Mouse (Mus musculus): ENCODE measurements at regions not wholly inside any gene's neighbourhood (a gene's known extent, or its start where the extent isn't known, plus 50 kb on each side); places are given as distances from the start of the nearest gene placed in this dataset.
"Not testable (repeated sequence)": the region's sequence is repeated elsewhere in the genome, so short reads cannot be mapped to it uniquely, and the experiment has no call there.

DNA sequence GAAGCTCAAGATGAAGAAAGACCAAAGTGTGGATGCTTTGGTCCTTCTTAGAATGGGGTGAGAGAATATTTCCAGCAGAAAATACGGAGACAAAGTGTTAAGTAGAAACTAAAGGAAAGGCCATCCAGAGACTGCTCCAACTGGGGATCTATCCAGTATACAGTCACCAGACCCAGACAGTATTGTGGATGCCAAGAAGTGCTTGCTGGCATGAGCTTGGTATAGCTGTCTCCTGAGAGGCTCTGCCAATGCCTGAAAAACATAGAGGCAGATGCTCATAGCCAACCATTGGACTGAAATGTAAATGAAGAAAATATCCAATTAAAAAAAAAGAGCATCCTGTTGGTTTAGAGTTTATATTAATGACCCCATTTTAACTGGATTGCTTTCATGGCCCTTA, 253.8 kb downstream of the Gm8797 start:
- H3K9me3 ChIP-seq (ENCODE audit: low read depth, low read length), result no peaks in the 10 kb centered on the region
- no peak overlapping the region for H3K9ac ChIP-seq
- H3K4me3 ChIP-seq (ENCODE audit: low read depth, low read length), result no peak overlapping the region
- no peak for TF ChIP-seq CTCF (IDR thresholded peaks at IDR 0.05; ENCODE audit: low read depth)
- no peaks in the 10 kb centered on the region for H3K4me1 ChIP-seq (ENCODE audit: insufficient read depth)
- H3K4me2 ChIP-seq, result no peak overlapping the region
- ATAC-seq (ENCODE audit: insufficient read depth) (no peak), DNase-seq (no peak)
- no peak overlapping the region for H3K27ac ChIP-seq (ENCODE audit: low read depth)
- no peaks in the 10 kb centered on the region for H3K27me3 ChIP-seq (ENCODE audit: insufficient read depth, low read length)
- 82% methylated on average over 1 of the region's 1 CpGs for WGBS
- no peaks in the 10 kb centered on the region for H3K36me3 ChIP-seq (ENCODE audit: insufficient read depth)

DNA sequence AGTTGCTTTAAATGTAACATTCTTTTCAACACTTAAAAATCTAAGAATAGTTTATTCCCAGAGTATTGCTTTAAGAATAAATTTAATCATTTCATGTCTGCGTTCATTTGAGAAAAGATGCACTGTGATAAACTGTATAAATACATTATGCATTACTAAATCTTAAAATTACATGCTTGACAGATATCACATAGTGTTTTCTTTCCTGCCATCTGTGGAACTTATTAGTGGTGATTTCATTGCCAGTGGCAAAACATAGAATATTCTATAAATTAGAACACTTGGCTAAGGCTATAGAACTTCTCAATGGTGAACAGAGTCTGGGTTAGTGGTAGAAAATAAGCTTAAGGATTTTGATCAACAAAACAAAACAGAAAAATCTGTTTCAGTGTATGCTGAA, 268.1 kb downstream of the Gm8797 start:
- DNase-seq (no peak), ATAC-seq (ENCODE audit: insufficient read depth) (no peak)
- H3K27ac ChIP-seq (ENCODE audit: low read depth), result no peak overlapping the region
- WGBS, result 67% methylated on average over 1 of the region's 1 CpGs
- no peaks in the 10 kb centered on the region for H3K9me3 ChIP-seq (ENCODE audit: low read depth, low read length)
- H3K36me3 ChIP-seq (ENCODE audit: insufficient read depth), result no peaks in the 10 kb centered on the region
- no peak overlapping the region for H3K4me2 ChIP-seq
- no peaks in the 10 kb centered on the region for H3K4me1 ChIP-seq (ENCODE audit: insufficient read depth)
- TF ChIP-seq CTCF (IDR thresholded peaks at IDR 0.05; ENCODE audit: low read depth), result no peak
- no peak overlapping the region for H3K4me3 ChIP-seq (ENCODE audit: low read depth, low read length)
- no peak overlapping the region for H3K9ac ChIP-seq
- H3K27me3 ChIP-seq (ENCODE audit: insufficient read depth, low read length), result no peaks in the 10 kb centered on the region

DNA sequence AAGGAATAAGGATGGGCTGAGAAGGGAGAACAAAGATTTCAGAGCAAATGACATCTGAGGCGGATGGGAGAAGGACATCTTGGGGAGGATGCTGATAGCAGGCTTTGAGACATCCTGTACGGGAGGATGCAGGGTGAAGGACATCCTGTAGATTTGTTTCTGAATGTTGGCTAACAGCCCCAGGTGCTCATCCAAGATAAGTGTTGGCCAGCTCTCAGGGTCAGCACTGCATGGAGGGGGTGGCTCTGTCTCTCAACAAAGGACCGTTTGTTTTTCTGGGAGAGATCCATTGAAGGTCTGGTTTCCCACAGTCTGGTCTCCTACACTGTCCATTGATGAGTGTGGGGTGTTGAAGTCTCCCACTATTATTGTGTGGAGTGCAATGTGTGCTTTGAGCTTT, 290.7 kb downstream of the Gm8797 start:
- not testable (repeated sequence) for H3K4me2 ChIP-seq; ATAC-seq (ENCODE audit: insufficient read depth); DNase-seq; H3K9me3 ChIP-seq (ENCODE audit: low read depth, low read length); H3K4me3 ChIP-seq (ENCODE audit: low read depth, low read length); H3K9ac ChIP-seq; H3K27me3 ChIP-seq (ENCODE audit: insufficient read depth, low read length); H3K4me1 ChIP-seq (ENCODE audit: insufficient read depth); H3K36me3 ChIP-seq (ENCODE audit: insufficient read depth); H3K27ac ChIP-seq (ENCODE audit: low read depth)
- WGBS, result 76% methylated on average over 3 of the region's 3 CpGs

DNA sequence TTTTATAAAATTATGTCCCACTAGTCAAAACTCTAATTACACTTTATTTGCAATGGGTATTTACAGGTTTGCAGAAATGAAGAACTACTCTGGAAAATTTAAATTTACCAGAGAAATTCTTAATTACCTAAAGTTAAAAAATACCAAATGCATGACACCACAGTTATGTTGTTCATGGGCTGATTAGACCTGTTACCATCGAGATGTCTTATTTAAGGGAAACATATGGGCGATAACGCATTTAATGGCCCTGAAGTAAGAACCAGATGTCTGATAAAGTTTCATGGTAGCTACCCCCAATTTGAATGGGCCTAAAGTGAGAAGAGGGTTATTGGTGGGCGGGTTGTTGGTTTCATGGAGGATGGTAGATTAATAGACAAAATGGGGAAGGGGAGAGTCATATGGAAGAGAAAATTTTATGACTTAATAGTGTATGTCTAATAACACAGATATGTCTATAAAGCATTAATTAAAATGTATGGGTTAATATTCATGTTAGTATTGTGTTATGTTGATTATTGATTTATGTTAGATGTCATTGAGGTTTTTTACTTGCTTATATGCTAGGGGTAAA, 299.0 kb downstream of the Gm8797 start:
- H3K36me3 ChIP-seq (ENCODE audit: insufficient read depth), result no peaks in the 10 kb centered on the region
- no peak for TF ChIP-seq CTCF (IDR thresholded peaks at IDR 0.05; ENCODE audit: low read depth)
- no peak overlapping the region for H3K4me2 ChIP-seq
- H3K9me3 ChIP-seq (ENCODE audit: low read depth, low read length), result no peaks in the 10 kb centered on the region
- DNase-seq (no peak), ATAC-seq (ENCODE audit: insufficient read depth) (no peak)
- H3K27ac ChIP-seq (ENCODE audit: low read depth), result no peak overlapping the region
- no peaks in the 10 kb centered on the region for H3K4me1 ChIP-seq (ENCODE audit: insufficient read depth)
- no peaks in the 10 kb centered on the region for H3K27me3 ChIP-seq (ENCODE audit: insufficient read depth, low read length)
- no peak overlapping the region for H3K4me3 ChIP-seq (ENCODE audit: low read depth, low read length)
- H3K9ac ChIP-seq, result no peak overlapping the region
- WGBS, result 85% methylated on average over 4 of the region's 4 CpGs

DNA sequence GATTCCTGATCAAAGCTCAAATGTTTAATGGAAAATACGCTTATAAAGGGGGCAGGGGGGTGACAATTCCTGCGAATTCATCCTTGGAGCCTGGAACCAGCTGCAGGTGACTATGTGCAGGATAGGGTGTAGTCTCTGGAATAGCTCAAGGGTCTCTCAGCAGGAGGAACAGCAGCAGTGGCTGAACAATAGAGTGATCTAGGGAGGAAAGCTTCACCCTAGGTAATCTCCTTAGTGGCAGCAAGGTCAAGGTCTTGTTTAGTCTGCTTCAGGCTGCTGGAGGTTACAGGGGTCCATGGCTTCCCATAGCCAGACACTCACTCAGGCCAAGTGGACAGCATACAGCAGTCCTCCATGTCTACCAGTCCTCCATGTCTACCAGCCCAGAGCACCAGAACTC, 301.3 kb downstream of the Gm8797 start:
- Histone ChIP-seq H3K4me2 (no peak overlapping the region), H3K27ac (ENCODE audit: low read depth) (no peak overlapping the region), H3K4me3 (ENCODE audit: low read depth, low read length) (no peak overlapping the region), H3K4me1 (ENCODE audit: insufficient read depth) (no peaks in the 10 kb centered on the region), H3K36me3 (ENCODE audit: insufficient read depth) (no peaks in the 10 kb centered on the region), H3K9me3 (ENCODE audit: low read depth, low read length) (no peaks in the 10 kb centered on the region), H3K9ac (no peak overlapping the region), H3K27me3 (ENCODE audit: insufficient read depth, low read length) (no peaks in the 10 kb centered on the region)
- no peak for ATAC-seq (ENCODE audit: insufficient read depth)
- 75% methylated on average over 2 of the region's 2 CpGs for WGBS
- no peak for DNase-seq
- TF ChIP-seq CTCF (IDR thresholded peaks at IDR 0.05; ENCODE audit: low read depth), result no peak

DNA sequence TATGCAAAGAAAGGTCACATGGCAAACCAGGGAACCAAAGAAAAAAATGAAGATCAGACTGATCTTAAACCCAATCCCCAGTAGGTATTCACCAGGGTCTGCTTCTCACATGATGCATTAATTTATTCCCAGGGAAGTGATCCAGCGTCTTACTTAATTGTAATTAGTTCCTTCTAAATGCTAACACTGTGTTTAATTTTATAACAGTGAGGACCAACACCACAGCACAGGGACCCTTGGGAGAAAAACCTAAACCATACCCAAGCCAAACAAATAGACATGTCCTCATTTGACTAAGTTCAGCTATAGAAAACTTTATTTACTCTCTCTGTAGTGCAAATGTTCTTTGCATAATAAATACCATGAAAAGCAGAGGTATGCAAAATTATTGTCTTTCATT, 333.2 kb downstream of the Gm8797 start:
- no peaks in the 10 kb centered on the region for H3K36me3 ChIP-seq (ENCODE audit: insufficient read depth)
- no peak for ATAC-seq (ENCODE audit: insufficient read depth)
- 78% methylated on average over 1 of the region's 1 CpGs for WGBS

DNA sequence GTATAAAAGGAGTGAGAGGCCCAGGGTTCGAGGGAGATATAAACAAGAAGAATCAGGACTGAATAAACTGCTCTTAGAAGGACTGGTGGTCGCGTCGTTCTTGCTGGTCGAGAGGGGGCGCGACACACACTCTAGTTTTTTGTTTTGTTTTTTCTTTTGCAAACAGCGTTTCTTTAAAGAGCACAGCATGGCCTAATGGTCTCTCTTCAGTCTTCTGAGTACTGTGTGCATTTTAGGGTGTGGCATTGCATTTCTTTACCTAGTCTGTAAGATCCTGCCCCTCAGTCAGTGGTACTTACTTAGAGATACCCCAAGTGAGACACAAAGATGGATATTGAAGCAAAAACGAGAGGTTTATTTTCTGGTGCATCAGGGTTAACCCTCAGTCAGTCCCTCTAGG, 336.7 kb downstream of the Gm8797 start:
- Histone ChIP-seq H3K27ac (ENCODE audit: low read depth) (no peak overlapping the region), H3K9ac (no peak overlapping the region), H3K4me1 (ENCODE audit: insufficient read depth) (no peaks in the 10 kb centered on the region), H3K36me3 (ENCODE audit: insufficient read depth) (no peaks in the 10 kb centered on the region), H3K9me3 (ENCODE audit: low read depth, low read length) (no peaks in the 10 kb centered on the region), H3K4me3 (ENCODE audit: low read depth, low read length) (no peak overlapping the region), H3K27me3 (ENCODE audit: insufficient read depth, low read length) (no peaks in the 10 kb centered on the region), H3K4me2 (no peak overlapping the region)
- DNase-seq (no peak), ATAC-seq (ENCODE audit: insufficient read depth) (no peak)
- 65% methylated on average over 9 of the region's 9 CpGs for WGBS
- TF ChIP-seq CTCF (IDR thresholded peaks at IDR 0.05; ENCODE audit: low read depth), result no peak

More for the DNA sequence above, 333.2 kb downstream of the Gm8797 start:
- no peak for TF ChIP-seq CTCF (IDR thresholded peaks at IDR 0.05; ENCODE audit: low read depth)
- H3K9ac ChIP-seq, result no peak overlapping the region
- H3K27me3 ChIP-seq (ENCODE audit: insufficient read depth, low read length), result no peaks in the 10 kb centered on the region
- H3K9me3 ChIP-seq (ENCODE audit: low read depth, low read length), result no peaks in the 10 kb centered on the region
- DNase-seq, result no peak
- no peak overlapping the region for H3K4me3 ChIP-seq (ENCODE audit: low read depth, low read length)
- H3K4me2 ChIP-seq, result no peak overlapping the region
- H3K4me1 ChIP-seq (ENCODE audit: insufficient read depth), result no peaks in the 10 kb centered on the region
- no peak overlapping the region for H3K27ac ChIP-seq (ENCODE audit: low read depth)

DNA sequence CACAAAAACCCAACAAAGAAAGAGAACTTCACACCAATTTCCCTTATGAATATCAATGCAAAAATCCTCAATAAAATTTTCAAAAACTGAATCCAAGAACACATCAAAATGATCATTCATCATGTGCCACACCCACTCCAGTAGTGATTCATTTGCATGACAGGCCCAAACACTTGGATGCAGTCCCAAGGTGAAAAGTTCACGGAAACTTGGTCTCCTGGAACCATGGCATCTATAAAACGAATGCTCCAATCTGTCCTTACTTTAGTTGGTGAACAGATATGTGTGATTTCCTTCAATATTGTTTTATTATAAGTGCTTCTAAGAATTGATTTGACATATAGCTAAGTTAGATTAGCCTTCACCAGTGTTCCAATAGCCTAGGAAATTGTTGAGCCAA, 343.3 kb downstream of the Gm8797 start:
- Histone ChIP-seq H3K9me3 (ENCODE audit: low read depth, low read length) (no peaks in the 10 kb centered on the region), H3K4me2 (no peak overlapping the region), H3K4me3 (ENCODE audit: low read depth, low read length) (no peak overlapping the region), H3K27ac (ENCODE audit: low read depth) (no peak overlapping the region), H3K27me3 (ENCODE audit: insufficient read depth, low read length) (no peaks in the 10 kb centered on the region), H3K9ac (no peak overlapping the region), H3K36me3 (ENCODE audit: insufficient read depth) (no peaks in the 10 kb centered on the region), H3K4me1 (ENCODE audit: insufficient read depth) (no peaks in the 10 kb centered on the region)
- ATAC-seq (ENCODE audit: insufficient read depth) (no peak), DNase-seq (no peak)
- WGBS, result 75% methylated on average over 2 of the region's 2 CpGs
- TF ChIP-seq CTCF (IDR thresholded peaks at IDR 0.05; ENCODE audit: low read depth), result no peak

DNA sequence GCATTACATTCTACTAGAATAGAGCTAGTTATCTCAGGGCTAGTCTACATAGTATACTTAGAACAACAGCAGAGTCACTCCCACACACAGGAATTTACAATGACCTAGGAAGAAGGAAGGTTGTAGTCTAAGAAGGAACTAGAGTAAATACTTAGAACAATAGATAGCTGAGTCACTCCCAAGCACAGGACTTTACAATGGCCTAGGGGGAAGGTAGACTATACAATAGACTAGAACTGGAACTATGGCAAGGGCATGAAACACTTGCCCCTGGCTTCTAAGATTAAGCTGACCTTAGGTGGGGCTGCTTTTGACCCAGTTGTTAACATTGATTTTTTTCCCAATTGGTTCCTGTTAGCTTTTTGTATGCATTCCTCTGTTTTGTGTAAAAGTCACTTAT, 343.8 kb downstream of the Gm8797 start:
- not testable (repeated sequence) for H3K27me3 ChIP-seq (ENCODE audit: insufficient read depth, low read length); ATAC-seq (ENCODE audit: insufficient read depth); H3K4me1 ChIP-seq (ENCODE audit: insufficient read depth); H3K27ac ChIP-seq (ENCODE audit: low read depth); H3K4me3 ChIP-seq (ENCODE audit: low read depth, low read length); H3K4me2 ChIP-seq; H3K36me3 ChIP-seq (ENCODE audit: insufficient read depth); H3K9me3 ChIP-seq (ENCODE audit: low read depth, low read length); H3K9ac ChIP-seq; DNase-seq

Data from lung, embryonic 14.5 days (tissue).